Mouse (Mus musculus) layer of hippocampus, adult 9-11 months (tissue): ENCODE measurements at regions not wholly inside any gene's neighbourhood (a gene's known extent, or its start where the extent isn't known, plus 50 kb on each side); places are given as distances from the start of the nearest gene placed in this dataset.

ENCODE experiments used
- DNase-seq: peaks from one replicate; pipeline ENCODE4 v3.0.0; 2022

DNA sequence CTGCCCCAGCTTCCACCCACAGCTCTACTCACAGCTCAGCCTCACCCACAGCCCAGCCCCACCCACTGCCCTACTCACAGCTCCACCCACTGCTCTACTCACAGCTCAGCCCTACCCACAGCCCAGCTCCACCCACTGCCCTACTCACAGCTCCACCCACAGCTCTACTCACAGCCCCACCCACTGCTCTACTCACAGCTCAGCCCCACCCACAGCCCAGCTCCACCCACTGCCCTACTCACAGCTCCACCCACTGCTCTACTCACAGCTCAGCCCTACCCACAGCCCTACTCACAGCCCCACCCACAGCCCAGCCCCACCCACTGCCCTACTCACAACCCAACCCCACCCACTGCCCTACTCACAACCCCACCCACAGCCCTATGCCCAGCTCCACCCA, 56.5 kb upstream of the Phox2b start:
- DNase-seq: no peak

- DNase-seq: no peak
Measured at GRCm38 (mm10) chr5:67156911-67157310, 57.8 kb upstream of the Phox2b start.

DNA sequence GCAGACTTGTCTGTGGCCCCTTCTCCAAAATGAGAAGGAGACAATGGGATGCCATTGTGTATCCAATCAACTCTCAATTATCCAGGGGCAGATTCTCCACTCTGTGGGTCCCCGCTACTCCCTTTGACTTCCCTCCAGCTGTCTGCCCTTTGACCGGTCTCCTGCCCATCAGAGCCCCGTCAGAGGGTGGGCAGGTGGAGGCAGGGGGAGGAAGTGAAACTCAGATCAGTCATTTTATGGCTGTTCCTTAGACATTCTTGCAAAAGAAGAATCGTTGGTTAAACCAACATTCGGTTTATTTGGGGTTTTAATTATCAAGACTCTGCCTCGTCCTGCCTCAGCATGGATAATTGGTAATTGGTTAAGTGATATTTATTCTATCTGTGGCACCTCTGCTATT, 77.7 kb upstream of the Phox2b start:
- DNase-seq: no peak

DNA sequence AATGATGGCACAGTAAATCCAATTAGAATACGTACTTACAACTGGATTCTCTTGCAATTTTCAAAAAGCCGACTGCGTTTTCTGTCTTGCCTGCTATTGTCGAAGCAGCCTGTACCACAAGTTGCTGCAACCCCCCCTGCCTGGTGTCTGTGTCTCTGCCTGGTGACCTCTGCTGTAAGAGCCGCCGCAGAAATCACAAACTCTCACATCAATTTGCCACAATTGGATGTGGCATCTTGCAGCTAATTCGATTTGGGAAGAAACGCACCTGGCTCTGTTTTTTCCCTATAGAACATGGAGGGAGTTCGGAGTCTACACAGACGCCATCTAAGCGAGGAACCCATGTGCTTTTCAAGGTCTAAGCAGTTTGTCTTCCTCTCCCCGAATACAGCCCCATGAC, 80.1 kb upstream of the Phox2b start:
- no peak for DNase-seq

DNA sequence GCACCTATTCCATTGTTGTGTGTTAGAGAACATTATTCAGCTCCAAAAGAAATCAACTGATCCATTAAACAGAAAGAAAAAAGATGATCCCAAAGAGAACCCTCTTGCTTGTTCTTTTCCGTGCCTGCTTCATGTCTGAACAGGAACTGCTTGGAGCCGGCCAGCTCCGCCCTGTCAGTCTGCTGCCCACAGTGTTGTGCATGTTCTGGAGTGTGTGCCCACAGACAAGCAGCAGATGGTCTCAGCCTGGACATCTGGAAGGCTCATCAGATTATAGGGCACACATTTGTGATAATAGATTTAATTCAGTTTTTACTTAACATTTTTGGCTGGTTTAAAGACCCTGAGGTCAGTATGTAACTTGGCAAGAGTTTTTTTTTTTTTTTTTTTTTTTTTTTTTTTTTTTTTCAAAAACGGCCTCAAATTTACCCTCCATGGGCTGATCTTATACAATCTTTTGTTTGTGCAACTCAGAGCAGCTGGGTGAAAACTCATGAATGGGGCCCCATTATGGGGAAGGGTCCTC, 70.9 kb upstream of the Tmem33 start:
- peak; percentile 23 for DNase-seq

- DNase-seq: no peak
Measured at GRCm38 (mm10) chr5:67194065-67194464, 66.3 kb upstream of the Tmem33 start.

GRCm38 (mm10) chr5:67205083-67205738, 55.2 kb upstream of the Tmem33 start:
- no peak for DNase-seq
